Mouse (Mus musculus) liver, postnatal 0 days (tissue): ENCODE results near the gene Dmkn.

Source experiments
- CTCF ChIP-seq: sonication (generic); IDR thresholded peaks from 2 replicates; pipeline ENCODE4 v1.5.1; 2016; ENCODE audit warnings: antibody characterized with exemption, low read depth
- EP300 ChIP-seq: IDR thresholded peaks from 2 replicates; pipeline ENCODE4 v1.6.1; 2016; ENCODE audit warnings: antibody characterized with exemption, low read depth, mild to moderate bottlenecking

- TF ChIP-seq CTCF (no peak), EP300 (no peak)
Measured at GRCm38 (mm10) chr7:30821532-30821931, 58.0 kb downstream of the Dmkn start.
